Mouse (Mus musculus) adrenal gland, postnatal 25 days (tissue): ENCODE measurements around the gene Tcl1b3. TPM values are rescaled to one million over a fixed set of nuclear protein-coding genes. Genes with fewer than 3 reads are reported as not detected.
"Not testable (repeated sequence)": the region's sequence is repeated elsewhere in the genome, so short reads cannot be mapped to it uniquely, and the experiment has no call there.

Experiments
- DNase-seq: peaks from one replicate; pipeline ENCODE4 v3.0.0; 2021; ENCODE audit warnings: mixed read lengths
- long read RNA-seq: library from polyadenylated mRNA; stranded (forward); transcript quantifications from one replicate; pipeline ENCODE4 v2.0.0, GENCODE M21; 2021
- total RNA-seq: library from RNA; stranded (reverse); gene quantifications from 2 replicates; pipeline ENCODE4 v1.2.3, GENCODE M21; 2021

Tcl1b3 gene
- not detected in 2 replicates for total RNA-seq
- long read RNA-seq: 0 reads

- DNase-seq: not testable (repeated sequence)
Observed at GRCm38 (mm10) chr12:105190743-105191142, at the start of gene Tcl1b3. TSS of gene Tcl1b3 (plus strand) at chr12:105191043.

GRCm38 (mm10) chr12:105143096-105143495 lies 47.7 kb upstream of the Tcl1b3 start:
- no peak for DNase-seq

- DNase-seq: not testable (repeated sequence)
Observed at GRCm38 (mm10) chr12:105144928-105145327, 45.9 kb upstream of the Tcl1b3 start.

DNA sequence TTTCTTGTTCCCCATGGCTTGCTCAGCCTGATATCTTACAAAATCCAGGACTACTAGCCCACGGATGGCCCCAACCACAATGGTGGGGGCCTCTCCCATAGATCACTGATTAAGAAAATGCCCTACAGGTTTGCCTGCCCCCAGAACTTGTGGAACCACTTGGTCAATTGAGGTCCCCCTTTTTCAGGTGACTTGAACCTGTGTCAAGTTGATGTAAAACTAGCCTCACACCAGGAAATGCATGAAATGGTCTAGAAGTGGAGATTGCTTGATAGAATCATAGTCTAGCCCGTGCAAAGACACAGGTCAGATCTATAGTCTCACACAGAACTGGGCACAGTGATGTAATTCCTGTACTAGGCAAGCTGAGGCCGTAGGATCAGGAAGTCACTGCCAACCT lies 45.1 kb upstream of the Tcl1b3 start, which contains the start of gene Tcl1b2:
Tcl1b2 (plus strand) TSS at position 301 of the 400 bp plus-strand sequence.
- no peak for DNase-seq

- DNase-seq: not testable (repeated sequence)
Observed at GRCm38 (mm10) chr12:105155286-105155685, 35.6 kb upstream of the Tcl1b3 start.

DNA sequence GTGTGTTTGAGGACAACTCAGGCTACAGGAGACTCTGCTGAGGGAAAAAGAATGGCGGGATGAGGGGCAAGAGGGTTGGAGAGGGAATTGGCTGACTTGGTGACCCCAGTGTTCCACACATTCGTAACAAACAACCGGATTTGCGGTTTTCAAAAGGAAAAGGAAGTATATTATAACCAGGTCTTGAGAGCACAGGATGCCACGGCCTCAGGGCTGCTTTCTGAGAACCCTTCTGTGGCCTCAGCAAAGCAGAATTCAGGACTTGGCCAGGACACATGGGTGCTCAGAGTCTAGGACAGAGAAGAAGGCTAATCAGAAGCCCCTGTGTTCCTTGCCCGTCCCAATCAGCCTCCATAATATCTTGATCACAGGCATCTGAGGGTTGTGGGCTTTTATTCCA lies 32.0 kb upstream of the Tcl1b3 start:
- DNase-seq: no peak

GRCm38 (mm10) chr12:105159390-105159789 lies 31.5 kb upstream of the Tcl1b3 start, which contains the start of gene Tcl1b1:
TSS of gene Tcl1b1 (plus strand) at chr12:105159690.
- no peak for DNase-seq

- no peak for DNase-seq
Observed at GRCm38 (mm10) chr12:105166734-105167133, 24.1 kb upstream of the Tcl1b3 start.

DNA sequence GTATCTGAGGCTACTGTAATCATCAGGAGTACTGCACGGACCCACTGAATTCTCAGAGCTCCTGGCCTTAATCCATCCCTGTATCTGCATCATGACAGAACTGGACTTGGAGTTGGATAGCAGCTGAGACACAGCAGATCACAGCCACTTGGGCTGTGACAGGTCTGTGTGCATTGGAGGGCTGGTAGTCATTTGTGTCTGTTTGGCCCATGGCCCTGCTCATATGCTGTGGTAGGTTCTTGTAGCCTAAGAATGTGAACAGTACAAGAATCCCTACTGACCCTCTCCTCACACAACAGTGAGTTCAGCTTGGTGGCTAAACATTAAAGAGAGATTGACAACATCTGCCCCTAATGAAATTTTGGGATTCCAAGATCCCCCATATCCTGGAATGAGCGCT lies 17.5 kb upstream of the Tcl1b3 start:
- no peak for DNase-seq

DNA sequence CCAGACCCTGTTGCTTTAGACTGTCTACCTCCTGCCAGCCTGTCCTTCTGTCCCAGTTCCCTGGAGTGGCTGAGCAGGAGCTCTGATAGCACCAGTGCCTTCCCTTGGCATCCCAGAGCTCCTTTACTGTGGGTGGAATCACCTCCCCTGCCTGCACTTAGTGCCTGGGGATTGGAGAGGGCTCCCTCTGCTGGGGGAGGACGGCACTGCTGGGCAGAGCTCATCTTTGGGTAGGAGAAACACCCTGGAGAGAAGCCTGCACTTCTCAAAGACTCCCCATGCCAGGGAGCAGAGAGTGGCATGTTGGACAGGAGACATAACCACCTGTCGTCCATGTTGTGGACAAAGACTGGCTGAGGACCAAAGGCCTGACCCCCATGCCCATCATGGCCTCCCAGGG lies 16.5 kb upstream of the Tcl1b3 start:
- DNase-seq: peak; percentile 79

- DNase-seq: not testable (repeated sequence)
Observed at GRCm38 (mm10) chr12:105176044-105176443, 14.8 kb upstream of the Tcl1b3 start, which contains the start of gene Tcl1b5. TSS of gene Tcl1b5 (plus strand) at chr12:105176344.

DNA sequence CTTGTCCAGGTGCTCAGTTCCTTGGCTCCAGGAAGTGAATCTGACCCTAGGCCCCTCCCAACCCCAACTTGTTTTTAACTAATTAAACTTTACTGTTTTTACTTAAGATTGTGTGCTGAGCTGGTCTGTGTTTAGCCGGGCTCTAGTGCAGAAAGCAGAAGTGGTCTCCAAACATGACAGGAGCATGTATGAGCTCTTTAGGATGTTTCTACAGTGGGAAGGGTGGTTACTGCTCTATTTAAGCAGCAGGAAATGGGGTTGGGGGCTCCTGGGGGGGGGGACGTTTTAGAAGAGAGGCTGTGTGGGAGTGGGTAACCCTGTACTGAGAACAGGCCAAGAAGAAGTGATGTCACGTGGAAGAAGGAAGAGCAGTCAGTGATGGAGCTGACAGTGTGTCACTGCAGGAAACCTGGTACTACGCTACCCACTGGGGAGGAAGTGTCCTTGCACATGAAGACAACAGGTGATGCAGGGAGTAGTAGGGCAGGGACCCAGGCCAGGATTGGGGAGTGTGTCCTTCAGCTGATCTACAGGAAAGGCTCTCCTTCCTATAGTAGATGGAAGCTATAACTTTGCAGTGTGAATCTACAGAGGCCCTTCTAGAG lies 9.7 kb upstream of the Tcl1b3 start:
- not testable (repeated sequence) for DNase-seq

GRCm38 (mm10) chr12:105188980-105189379 lies 1.9 kb upstream of the Tcl1b3 start:
- peak; percentile 26 for DNase-seq

GRCm38 (mm10) chr12:105199684-105200497 lies 9.0 kb downstream of the Tcl1b3 start:
- DNase-seq: not testable (repeated sequence)

DNA sequence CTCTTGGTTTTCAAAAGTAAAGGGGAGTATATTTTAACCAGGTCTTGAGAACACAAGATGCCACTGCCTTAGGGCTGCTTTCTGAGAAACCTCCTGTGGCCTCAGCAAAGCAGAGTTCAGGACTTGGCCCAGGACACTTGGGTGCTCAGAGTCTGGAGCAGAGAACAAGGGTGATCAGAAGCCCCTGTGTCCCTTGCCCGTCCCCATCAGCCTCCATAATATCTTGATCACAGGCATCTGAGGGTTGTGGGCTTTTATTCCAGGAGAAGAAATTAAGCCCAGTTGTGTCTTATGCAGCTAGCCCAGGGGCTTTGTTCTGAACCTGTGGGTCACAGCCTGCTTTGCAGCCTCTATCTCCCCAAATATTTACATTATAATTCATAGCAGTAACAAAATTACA lies 10.8 kb downstream of the Tcl1b3 start, which contains the start of gene Tcl1b4:
Tcl1b4 (plus strand) TSS at position 301 of the 400 bp plus-strand sequence.
- not testable (repeated sequence) for DNase-seq

- DNase-seq: no peak
Observed at GRCm38 (mm10) chr12:105207071-105207470, 16.2 kb downstream of the Tcl1b3 start.

DNA sequence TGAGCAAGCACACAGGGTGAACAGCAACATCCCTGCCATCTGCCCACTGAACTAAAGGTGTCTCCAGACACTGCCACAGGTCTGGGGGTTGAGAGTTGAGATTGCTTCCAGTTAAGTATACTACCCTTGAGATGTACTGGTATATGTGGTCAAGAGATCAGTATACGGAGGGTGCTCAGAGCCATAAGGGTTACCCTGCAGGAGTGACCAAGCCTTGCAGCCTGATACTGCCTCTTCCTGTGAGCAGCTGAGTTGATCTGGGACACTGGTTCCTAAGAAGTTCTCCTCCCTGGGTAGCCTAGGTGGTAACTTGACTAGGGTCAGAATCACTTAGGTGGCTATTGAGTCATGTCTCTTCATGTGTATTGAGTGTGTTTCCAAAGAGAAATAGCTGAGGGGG lies 17.6 kb downstream of the Tcl1b3 start:
- no peak for DNase-seq

DNA sequence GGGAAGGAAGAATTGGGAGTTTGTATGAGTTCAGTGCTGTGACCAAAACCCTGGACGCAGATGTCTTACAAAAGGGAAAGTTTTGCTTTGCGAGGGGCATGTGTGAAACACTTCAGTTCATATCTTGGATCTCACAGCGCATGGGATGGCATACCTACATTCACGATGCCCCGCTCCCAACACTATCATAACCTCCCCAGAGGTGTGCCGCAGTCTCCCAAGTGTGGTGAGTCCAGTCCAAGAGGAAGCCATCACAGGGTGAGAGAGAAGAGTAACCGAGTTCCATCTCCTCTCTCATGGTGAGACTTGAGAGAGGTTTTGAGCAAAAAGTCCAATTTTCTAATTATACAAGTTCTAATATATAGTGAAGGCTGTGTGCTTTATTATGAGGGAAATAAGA lies 18.4 kb downstream of the Tcl1b3 start:
- no peak for DNase-seq

DNA sequence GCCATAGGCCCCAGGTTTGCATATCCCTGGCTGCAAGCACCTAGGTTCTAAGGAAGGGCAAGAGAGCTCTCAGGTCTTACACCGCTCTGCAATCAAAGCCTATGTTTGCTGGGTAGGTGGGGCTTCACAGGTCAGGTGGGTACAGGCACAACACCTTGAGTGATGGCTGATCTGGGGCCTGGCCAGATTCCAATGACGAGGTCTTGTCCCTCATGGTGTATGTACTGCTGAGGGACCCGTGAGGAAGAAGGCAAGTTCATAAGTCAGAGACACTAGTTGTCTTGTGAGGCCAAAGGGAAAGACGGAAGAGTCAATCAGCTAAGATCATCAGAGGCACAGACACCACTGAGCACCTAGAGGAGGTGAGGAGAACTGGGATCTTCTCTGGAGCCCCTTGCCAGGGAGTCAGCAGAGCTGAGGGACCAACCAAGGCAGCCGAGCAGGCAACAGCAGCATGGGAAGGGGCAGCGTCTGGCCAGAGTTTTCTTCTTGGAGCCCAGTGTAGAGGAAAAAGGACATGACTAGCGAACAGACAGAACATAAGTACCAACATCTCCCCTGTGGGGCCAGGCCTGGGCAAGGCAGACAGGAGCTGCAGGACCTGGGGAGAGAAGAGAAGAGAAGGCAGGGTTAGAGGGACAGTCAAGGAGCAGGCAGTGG lies 26.4 kb downstream of the Tcl1b3 start:
- DNase-seq: no peak

DNA sequence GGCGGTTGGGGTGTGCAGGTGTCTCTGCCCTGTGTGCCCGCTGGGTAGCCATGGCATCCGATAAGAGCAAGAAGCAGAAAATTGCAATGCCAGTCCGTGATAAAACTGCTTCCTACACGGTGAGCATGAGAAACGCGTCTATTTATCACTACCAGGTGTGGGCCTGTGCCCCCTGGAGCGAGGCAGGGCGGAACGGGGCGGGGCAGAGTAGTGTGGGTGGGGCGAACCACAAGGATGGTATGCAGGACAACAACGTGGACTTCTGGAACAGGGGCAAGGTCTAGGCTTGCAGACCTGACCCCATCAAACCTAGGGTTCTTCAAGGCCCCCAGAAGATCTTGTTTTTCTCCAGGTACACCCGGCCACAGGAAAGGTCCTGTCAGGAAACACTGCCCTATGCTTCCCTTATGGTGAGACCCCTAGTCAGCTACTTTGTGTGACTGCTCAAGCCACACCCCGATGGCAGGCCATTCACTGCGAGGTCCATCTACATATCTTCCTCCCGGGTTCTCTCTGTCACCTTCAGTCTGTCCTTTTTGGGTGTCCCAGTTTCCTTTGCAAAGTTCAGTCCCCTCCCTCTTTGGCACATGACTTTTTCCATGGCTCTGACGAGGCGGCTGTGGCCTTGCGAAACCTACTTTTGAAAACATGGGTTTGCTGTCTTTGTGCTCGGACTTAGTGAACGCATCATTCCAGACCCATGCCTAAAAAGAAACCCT lies 31.9 kb downstream of the Tcl1b3 start, which contains the start of gene Tcl1:
Tcl1 (minus strand) TSS at position 193 of the 719 bp plus-strand sequence.
- no peak for DNase-seq

DNA sequence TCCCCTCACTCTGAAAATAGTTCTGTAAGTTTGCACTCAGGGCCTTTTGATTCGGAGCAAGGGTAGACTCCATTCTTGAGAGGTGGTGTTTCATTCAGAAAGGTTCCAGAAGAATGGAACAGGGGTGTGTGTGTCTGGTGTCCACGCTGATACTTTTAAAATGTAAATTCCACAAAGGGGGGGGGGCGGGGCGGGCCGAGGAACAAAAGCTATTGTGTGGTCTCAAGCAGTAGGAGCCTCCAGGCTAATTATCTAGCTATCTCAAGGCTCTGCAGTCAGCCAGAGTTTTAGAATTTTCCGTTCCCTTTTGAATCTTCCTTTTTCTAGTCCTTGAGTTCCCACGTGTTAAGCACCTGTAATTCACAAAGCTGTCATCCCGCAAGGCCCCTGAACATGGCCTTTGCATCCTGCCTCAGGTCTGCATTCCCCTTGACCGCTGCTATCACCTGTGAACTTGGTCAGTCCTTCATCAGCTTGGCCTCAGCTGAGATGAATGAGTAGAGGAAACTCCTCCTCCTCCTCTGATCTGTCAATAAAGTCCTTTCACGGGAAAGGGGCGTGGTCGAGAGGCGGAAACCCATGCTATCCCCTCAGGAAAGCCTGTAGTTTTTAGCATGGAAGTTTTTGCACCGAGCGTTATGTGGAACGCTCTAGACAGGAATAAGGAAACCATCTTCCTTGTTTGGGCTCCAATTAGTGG lies 33.9 kb downstream of the Tcl1b3 start:
- no peak for DNase-seq
